ENCODE assay signal across 13 mouse cellular contexts in the genomic region with DNA sequence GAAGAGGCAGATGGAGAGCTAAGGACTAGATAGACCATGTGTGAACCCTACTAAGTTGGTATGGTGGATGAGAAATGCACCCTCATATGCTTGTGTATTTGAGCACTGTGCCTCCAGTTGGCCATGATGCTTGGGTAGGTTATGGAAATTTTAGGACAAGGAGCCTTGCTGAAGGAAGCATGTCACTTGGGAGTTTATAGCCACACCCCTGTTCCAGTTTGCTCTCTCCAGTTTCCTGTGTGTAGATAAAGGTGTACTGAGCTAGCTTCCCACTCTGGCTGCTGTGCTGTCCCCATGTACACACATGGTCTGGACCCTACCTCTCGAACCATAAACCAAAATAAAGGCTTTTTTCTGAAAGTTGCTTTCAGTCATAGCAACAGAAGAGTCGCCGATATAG. TPM values are rescaled to one million over a fixed set of nuclear protein-coding genes. Genes with fewer than 3 reads are reported as not detected.
DNase-seq lines count a peak whose midpoint lies in the region; ATAC-seq lines count a peak whose summit lies in the region.
"Had no signal": no experiment of that assay in that cellular context is flagged by ENCODE, and none has a peak within 500 bp of the region (broad histone marks: within the 10 kb centered on the region; RNA-seq: fewer than 3 reads in every experiment).

No protein-coding gene starts in this region.

- DNase-seq in cerebellum, postnatal 25 days, result peak; percentile 23 to 40
- no peak for DNase-seq in cerebellum, adult 8-10 months
- no peak for DNase-seq in hindbrain, embryonic 11.5 days (ENCODE audit: low spot score)
- DNase-seq in midbrain, embryonic 10.5 days (ENCODE audit: low spot score), result no peak
- DNase-seq: kidney, postnatal 4 days; liver; thymus, adult 2 months had no signal

- peaks cover 9% of the 10 kb centered on the region for H3K4me1 ChIP-seq in hindbrain, embryonic 13.5 days (replicated peaks)
- no peaks in the 10 kb centered on the region for H3K4me1 ChIP-seq in hindbrain, embryonic 11.5 days (replicated peaks; ENCODE audit: control insufficient read depth, insufficient read depth, low read length)
- H3K4me1 ChIP-seq in midbrain, embryonic 16.5 days (ENCODE audit: control insufficient read depth, insufficient read depth, low read length), result no peaks in the 10 kb centered on the region
- H3K4me1 ChIP-seq in midbrain, embryonic 10.5 days, result no peaks in the 10 kb centered on the region
- 0 out of 2 replicates have a peak, but pooled peaks cover 9% of the 10 kb centered on the region for H3K4me1 ChIP-seq in neural tube, embryonic 15.5 days
- H3K4me1 ChIP-seq: intestine, embryonic 15.5 days had no signal

- peak overlapping the region; percentile 78 for H3K27ac ChIP-seq in hindbrain, embryonic 13.5 days
- no peak overlapping the region for H3K27ac ChIP-seq in hindbrain, embryonic 11.5 days (ENCODE audit: low read depth, low read length)
- H3K27ac ChIP-seq in midbrain, embryonic 16.5 days (ENCODE audit: low read length), result peak overlapping the region; percentile 38; the same call in 1 of the 2 replicates
- H3K27ac ChIP-seq in midbrain, embryonic 10.5 days (replicated peaks), result no peak overlapping the region
- H3K27ac ChIP-seq in neural tube, embryonic 15.5 days (replicated peaks), result peak overlapping the region; percentile 60
- H3K27ac ChIP-seq: intestine, embryonic 15.5 days had no signal

- H3K9ac ChIP-seq in hindbrain, embryonic 13.5 days, result no peak overlapping the region
- H3K9ac ChIP-seq in hindbrain, embryonic 11.5 days (ENCODE audit: low read depth, low read length), result no peak overlapping the region
- no peak overlapping the region for H3K9ac ChIP-seq in midbrain, embryonic 16.5 days (ENCODE audit: low read depth, low read length)
- H3K9ac ChIP-seq in neural tube, embryonic 15.5 days (replicated peaks), result no peak overlapping the region
- H3K9ac ChIP-seq: intestine, embryonic 15.5 days had no signal

- no peaks in the 10 kb centered on the region for H3K27me3 ChIP-seq in hindbrain, embryonic 13.5 days
- no peaks in the 10 kb centered on the region for H3K27me3 ChIP-seq in hindbrain, embryonic 11.5 days (ENCODE audit: control insufficient read depth, insufficient read depth, low read length)
- H3K27me3 ChIP-seq in midbrain, embryonic 16.5 days (ENCODE audit: control insufficient read depth, insufficient read depth, low read depth, low read length), result no peaks in the 10 kb centered on the region
- no peaks in the 10 kb centered on the region for H3K27me3 ChIP-seq in midbrain, embryonic 10.5 days (ENCODE audit: low read depth, poor library complexity, severe bottlenecking)
- no peaks in the 10 kb centered on the region for H3K27me3 ChIP-seq in neural tube, embryonic 15.5 days (replicated peaks)
- H3K27me3 ChIP-seq: intestine, embryonic 15.5 days had no signal

- no peak overlapping the region for H3K4me3 ChIP-seq in hindbrain, embryonic 13.5 days
- H3K4me3 ChIP-seq in hindbrain, embryonic 11.5 days (ENCODE audit: low read depth, low read length), result no peak overlapping the region
- no peak overlapping the region for H3K4me3 ChIP-seq in midbrain, embryonic 16.5 days (ENCODE audit: low read depth, low read length)
- H3K4me3 ChIP-seq in midbrain, embryonic 10.5 days, result no peak overlapping the region
- H3K4me3 ChIP-seq in neural tube, embryonic 15.5 days (replicated peaks), result no peak overlapping the region
- H3K4me3 ChIP-seq: erythroblast, embryonic 14.5 days; intestine, embryonic 15.5 days; myocyte had no signal

- WGBS in hindbrain, embryonic 13.5 days, result 94% methylated on average over 3 of the region's 3 CpGs
- 91% methylated on average over 3 of the region's 3 CpGs for WGBS in hindbrain, embryonic 11.5 days
- 91% methylated on average over 3 of the region's 3 CpGs for WGBS in midbrain, embryonic 16.5 days
- 94% methylated on average over 3 of the region's 3 CpGs for WGBS in midbrain, embryonic 10.5 days
- WGBS in neural tube, embryonic 15.5 days, result 91% methylated on average over 3 of the region's 3 CpGs

- H3K9me3 ChIP-seq in hindbrain, embryonic 13.5 days, result no peaks in the 10 kb centered on the region
- H3K9me3 ChIP-seq in hindbrain, embryonic 11.5 days (ENCODE audit: control insufficient read depth, low read length), result no peaks in the 10 kb centered on the region
- no peaks in the 10 kb centered on the region; the same call in 1 of the 2 replicates for H3K9me3 ChIP-seq in midbrain, embryonic 16.5 days (replicated peaks; ENCODE audit: control insufficient read depth, low read length, poor library complexity, severe bottlenecking)
- H3K9me3 ChIP-seq in midbrain, embryonic 10.5 days (replicated peaks), result 0 out of 2 replicates have a peak, but pooled peaks cover 4% of the 10 kb centered on the region
- H3K9me3 ChIP-seq in neural tube, embryonic 15.5 days (replicated peaks), result no peaks in the 10 kb centered on the region
- H3K9me3 ChIP-seq: intestine, embryonic 15.5 days had no signal

- no peak overlapping the region for H3K4me2 ChIP-seq in hindbrain, embryonic 13.5 days
- H3K4me2 ChIP-seq in hindbrain, embryonic 11.5 days (replicated peaks; ENCODE audit: low read depth, low read length), result no peak overlapping the region
- no peak overlapping the region for H3K4me2 ChIP-seq in midbrain, embryonic 16.5 days (ENCODE audit: low read length)
- H3K4me2 ChIP-seq in neural tube, embryonic 15.5 days, result no peak overlapping the region
- H3K4me2 ChIP-seq: intestine, embryonic 15.5 days had no signal

- no peak for ATAC-seq in hindbrain, embryonic 13.5 days (ENCODE audit: low FRiP score)
- ATAC-seq in hindbrain, embryonic 11.5 days (ENCODE audit: low FRiP score), result no peak
- no peak for ATAC-seq in midbrain, embryonic 16.5 days
- no peak for ATAC-seq in neural tube, embryonic 15.5 days (ENCODE audit: low FRiP score)
- ATAC-seq: intestine, embryonic 15.5 days had no signal

- no peaks in the 10 kb centered on the region for H3K36me3 ChIP-seq in hindbrain, embryonic 13.5 days
- H3K36me3 ChIP-seq in hindbrain, embryonic 11.5 days (ENCODE audit: control insufficient read depth, insufficient read depth, low read length), result no peaks in the 10 kb centered on the region
- no peaks in the 10 kb centered on the region for H3K36me3 ChIP-seq in midbrain, embryonic 16.5 days (ENCODE audit: control insufficient read depth, insufficient read depth, low read length)
- H3K36me3 ChIP-seq in midbrain, embryonic 10.5 days, result no peaks in the 10 kb centered on the region
- no peaks in the 10 kb centered on the region for H3K36me3 ChIP-seq in neural tube, embryonic 15.5 days
- H3K36me3 ChIP-seq: intestine, embryonic 15.5 days had no signal

RNA-seq across cellular contexts. Expression of a gene that starts 9.5 kb away (rescaled TPM):
- 14.5 and 17.4 TPM in 2 replicates for polyA plus RNA-seq in hindbrain, embryonic 13.5 days (2015; fragmentation: Nextera tagmentation; extraction: Ambion mirVana)
- 1.5 and 1.8 TPM in 2 replicates for polyA plus RNA-seq in hindbrain, embryonic 11.5 days (2014; fragmentation: Nextera tagmentation; extraction: Ambion mirVana)
- polyA plus RNA-seq in midbrain, embryonic 16.5 days (2015; fragmentation: Nextera tagmentation; extraction: Ambion mirVana), result 35.7 and 40.9 TPM in 2 replicates
- polyA plus RNA-seq in midbrain, embryonic 10.5 days (2016; fragmentation: Nextera tagmentation; extraction: Ambion mirVana), result 1.4 and 2.2 TPM in 2 replicates
- 28.8 and 33.9 TPM in 2 replicates for polyA plus RNA-seq in neural tube, embryonic 15.5 days (2015; fragmentation: Nextera tagmentation; extraction: Ambion mirVana)
- polyA plus RNA-seq: erythroblast, embryonic 14.5 days had no signal

RNA-seq across cellular contexts. Expression of a gene that starts 40.7 kb away (rescaled TPM):
- polyA plus RNA-seq in hindbrain, embryonic 13.5 days (2015; fragmentation: Nextera tagmentation; extraction: Ambion mirVana), result 0.47 and 0.84 TPM in 2 replicates
- polyA plus RNA-seq in hindbrain, embryonic 11.5 days (2014; fragmentation: Nextera tagmentation; extraction: Ambion mirVana), result 0.27 and 1.2 TPM in 2 replicates
- polyA plus RNA-seq in midbrain, embryonic 16.5 days (2015; fragmentation: Nextera tagmentation; extraction: Ambion mirVana), result 0.80 and 0.87 TPM in 2 replicates
- 1.4 and 1.5 TPM in 2 replicates for polyA plus RNA-seq in midbrain, embryonic 10.5 days (2016; fragmentation: Nextera tagmentation; extraction: Ambion mirVana)
- polyA plus RNA-seq in neural tube, embryonic 15.5 days (2015; fragmentation: Nextera tagmentation; extraction: Ambion mirVana), result 0.38 and 0.49 TPM in 2 replicates

RNA-seq across cellular contexts. Expression of a gene that starts 40.9 kb away (rescaled TPM):
- 33.8 and 35.2 TPM in 2 replicates for polyA plus RNA-seq in hindbrain, embryonic 13.5 days (2015; fragmentation: Nextera tagmentation; extraction: Ambion mirVana)
- polyA plus RNA-seq in hindbrain, embryonic 11.5 days (2014; fragmentation: Nextera tagmentation; extraction: Ambion mirVana), result 21.6 and 28.0 TPM in 2 replicates
- 43.5 and 48.4 TPM in 2 replicates for polyA plus RNA-seq in midbrain, embryonic 16.5 days (2015; fragmentation: Nextera tagmentation; extraction: Ambion mirVana)
- 18.9 and 23.2 TPM in 2 replicates for polyA plus RNA-seq in midbrain, embryonic 10.5 days (2016; fragmentation: Nextera tagmentation; extraction: Ambion mirVana)
- polyA plus RNA-seq in neural tube, embryonic 15.5 days (2015; fragmentation: Nextera tagmentation; extraction: Ambion mirVana), result 21.9 and 22.2 TPM in 2 replicates
- polyA plus RNA-seq: erythroblast, embryonic 14.5 days had no signal

Comparison
In these comparisons a context has a peak if more than half of its experiments do, and no peak if none do; other contexts are left out.
1. DNase-seq: peak in cerebellum, postnatal 25 days (2 of 2); none in cerebellum, adult 8-10 months (single experiment), hindbrain, embryonic 11.5 days (single experiment) and midbrain, embryonic 10.5 days (single experiment).
2. H3K27ac ChIP-seq: peak in hindbrain, embryonic 13.5 days (single experiment), midbrain, embryonic 16.5 days (single experiment) and neural tube, embryonic 15.5 days (single experiment); none in hindbrain, embryonic 11.5 days (single experiment) and midbrain, embryonic 10.5 days (single experiment).